Mouse (Mus musculus) lung, postnatal 0 days (tissue): ENCODE results near the gene Fam89b. TPM values are rescaled to one million over a fixed set of nuclear protein-coding genes. Genes with fewer than 3 reads are reported as not detected.

Source experiments
- ATAC-seq: fragments of 200-750 bp; cut with Nextera tagmentation; 2 replicates; pipeline ENCODE4 v1.8.0; 2017; ENCODE audit warnings: moderate library complexity
- DNase-seq: peaks from one replicate; pipeline ENCODE4 v3.0.0-alpha.2; 2016; ENCODE audit warnings: low spot score
- H3K27ac ChIP-seq: fragments of 300-500 bp; sonication (generic); 2 replicates; pipeline ENCODE4 v1.5.1; 2014; ENCODE audit warnings: antibody characterized with exemption, mild to moderate bottlenecking, low read length, mixed read lengths
- H3K27me3 ChIP-seq: fragments of 300-500 bp; sonication (generic); replicated peaks from 2 replicates; pipeline ENCODE4 v1.6.1; 2014; ENCODE audit warnings: low read length, mixed read lengths; ENCODE audit not compliant: insufficient read depth
- H3K36me3 ChIP-seq: fragments of 300-500 bp; sonication (generic); 2 replicates; pipeline ENCODE4 v1.6.1; 2014; ENCODE audit warnings: low read length, mixed read lengths; ENCODE audit not compliant: insufficient read depth
- H3K4me1 ChIP-seq: fragments of 300-500 bp; sonication (generic); 2 replicates; pipeline ENCODE4 v1.6.1; 2014; ENCODE audit warnings: antibody characterized with exemption, low read depth, low read length, mixed read lengths; ENCODE audit not compliant: insufficient read depth
- H3K4me2 ChIP-seq: fragments of 300-500 bp; sonication (generic); replicated peaks from 2 replicates; pipeline ENCODE4 v1.6.1; 2014; ENCODE audit warnings: low read depth, mild to moderate bottlenecking, low read length, moderate library complexity, mixed read lengths
- H3K4me3 ChIP-seq: fragments of 300-500 bp; sonication (generic); 2 replicates; pipeline ENCODE4 v1.5.1; 2014; ENCODE audit warnings: low read depth, low read length
- H3K9ac ChIP-seq: fragments of 300-500 bp; sonication (generic); replicated peaks from 2 replicates; pipeline ENCODE4 v1.6.1; 2014; ENCODE audit warnings: low read depth, mild to moderate bottlenecking
- H3K9me3 ChIP-seq: fragments of 300-500 bp; sonication (generic); 2 replicates; pipeline ENCODE4 v1.6.1; 2016; ENCODE audit warnings: low read length, mixed read lengths
- CTCF ChIP-seq: IDR thresholded peaks from 2 replicates; pipeline ENCODE4 v1.5.1; 2016; ENCODE audit warnings: antibody characterized with exemption, mild to moderate bottlenecking
- EP300 ChIP-seq: IDR thresholded peaks from 2 replicates; pipeline ENCODE4 v1.6.1; 2016; ENCODE audit warnings: antibody characterized with exemption, mild to moderate bottlenecking, control low read depth
- WGBS: fragments of 180-500 bp; shearing (Covaris S2); extraction: QIAGEN DNeasy Blood & Tissue Kit; methylation state at CpG from one replicate; pipeline ENCODE4 v1.1.7; 2014; 5-methylcytosine and 5-hydroxymethylcytosine counted together
- polyA plus RNA-seq: library from polyadenylated mRNA; unstranded; fragments of >200 nt; fragmentation: Nextera tagmentation; extraction: Ambion mirVana; gene quantifications from 2 replicates; pipeline ENCODE4 v1.2.1, GENCODE M21; 2015

Gene Fam89b
- polyA plus RNA-seq, 1 experiment from 2014 or later, result 126 TPM

DNA sequence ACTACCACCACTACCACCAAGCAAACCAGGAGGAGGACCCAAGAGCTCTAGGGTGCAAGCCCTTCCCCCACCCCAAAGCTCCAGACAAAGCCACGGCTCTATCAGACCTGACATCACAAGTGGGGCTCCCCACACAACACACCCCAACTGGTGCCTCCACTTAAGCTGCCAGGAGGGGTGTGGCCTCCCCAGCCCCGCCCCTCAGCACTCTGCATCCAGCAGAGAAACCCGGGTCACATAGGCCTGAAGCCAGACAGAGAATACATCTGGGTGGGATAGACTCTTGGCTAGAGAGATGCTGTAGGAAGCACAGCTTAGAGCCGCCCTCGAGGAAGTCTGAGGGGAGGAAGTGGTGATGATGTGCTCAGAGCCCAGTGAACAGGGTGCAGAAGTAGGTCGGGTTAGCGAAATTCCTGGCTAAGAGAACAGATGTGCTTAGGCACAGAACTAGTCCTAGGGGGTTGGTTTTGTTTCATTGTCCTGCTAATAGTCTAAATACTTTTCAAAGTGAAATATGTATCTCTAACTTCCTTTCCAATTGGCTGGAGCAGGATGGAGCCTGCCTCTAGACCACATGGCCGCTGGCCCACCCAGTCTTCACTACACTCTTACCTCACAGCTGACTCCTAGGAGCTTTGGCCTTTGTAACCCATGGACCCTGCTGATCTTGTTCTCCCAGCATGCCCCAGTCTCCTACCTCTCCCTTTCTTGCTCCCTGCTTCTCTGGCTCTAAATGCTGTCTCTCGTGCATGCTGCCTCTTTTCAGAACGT lies 24.5 kb downstream of the Fam89b start:
- H3K27me3 ChIP-seq, result no peaks in the 10 kb centered on the region
- no peak overlapping the region for H3K4me2 ChIP-seq
- no peak overlapping the region for H3K9ac ChIP-seq
- TF ChIP-seq CTCF, result no peak
- TF ChIP-seq EP300, result no peak
- DNase-seq, result peak; percentile 64
- peaks cover 35% of the 10 kb centered on the region for H3K36me3 ChIP-seq
- no peaks in the 10 kb centered on the region for H3K9me3 ChIP-seq
- peak; percentile 71 for ATAC-seq
- peaks cover 6% of the 10 kb centered on the region; the same call in 1 of the 2 replicates for H3K4me1 ChIP-seq
- 31% methylated on average over 10 of the region's 10 CpGs for WGBS
- 0 out of 2 replicates have a peak overlapping the region, but pooled peaks have one; percentile 26 for H3K27ac ChIP-seq
- no peak overlapping the region for H3K4me3 ChIP-seq

DNA sequence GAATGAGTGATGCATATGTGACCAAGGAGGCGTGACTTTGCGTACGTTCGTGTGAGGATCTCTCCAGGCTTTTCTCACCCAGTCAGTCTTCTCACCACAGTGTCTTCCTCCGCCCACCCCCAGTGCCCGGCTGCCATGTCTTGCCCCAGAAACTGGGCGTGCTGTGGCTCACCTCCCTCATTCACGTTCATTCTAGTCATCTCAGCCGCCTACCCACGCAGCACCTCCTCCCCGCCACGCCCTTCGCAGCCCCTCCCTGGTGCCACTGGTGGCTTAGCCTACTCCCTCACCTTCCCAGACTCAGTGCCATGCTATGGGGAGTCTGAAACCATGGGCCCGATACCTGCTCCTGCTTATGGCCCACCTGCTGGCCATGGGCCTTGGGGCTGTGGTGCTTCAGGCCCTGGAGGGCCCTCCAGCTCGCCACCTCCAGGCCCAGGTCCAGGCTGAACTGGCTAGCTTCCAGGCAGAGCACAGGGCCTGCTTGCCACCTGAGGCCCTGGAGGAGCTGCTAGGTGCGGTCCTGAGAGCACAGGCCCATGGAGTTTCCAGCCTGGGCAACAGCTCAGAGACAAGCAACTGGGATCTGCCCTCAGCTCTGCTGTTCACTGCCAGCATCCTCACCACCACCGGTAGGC lies 25.2 kb downstream of the Fam89b start, which contains the start of gene Kcnk7:
TSS of gene Kcnk7 (plus strand) at position 205 of the 638 bp plus-strand sequence.
- no peak within 1 kb of the TSS for H3K9ac ChIP-seq
- 0 out of 2 replicates have a peak within 1 kb of the TSS, but pooled peaks have one; percentile 26 for H3K27ac ChIP-seq
- no peak for TF ChIP-seq CTCF
- TF ChIP-seq EP300, result no peak
- peaks cover 6% of the 10 kb centered on the region; the same call in 1 of the 2 replicates for H3K4me1 ChIP-seq
- peaks cover 38% of the 10 kb centered on the region for H3K36me3 ChIP-seq
- DNase-seq (no peak), ATAC-seq (peak; percentile 56)
- WGBS, result 56% methylated on average over 17 of the region's 17 CpGs
- no peak within 1 kb of the TSS for H3K4me2 ChIP-seq
- no peak within 1 kb of the TSS for H3K4me3 ChIP-seq
- H3K9me3 ChIP-seq, result no peaks in the 10 kb centered on the region
- no peaks in the 10 kb centered on the region for H3K27me3 ChIP-seq

DNA sequence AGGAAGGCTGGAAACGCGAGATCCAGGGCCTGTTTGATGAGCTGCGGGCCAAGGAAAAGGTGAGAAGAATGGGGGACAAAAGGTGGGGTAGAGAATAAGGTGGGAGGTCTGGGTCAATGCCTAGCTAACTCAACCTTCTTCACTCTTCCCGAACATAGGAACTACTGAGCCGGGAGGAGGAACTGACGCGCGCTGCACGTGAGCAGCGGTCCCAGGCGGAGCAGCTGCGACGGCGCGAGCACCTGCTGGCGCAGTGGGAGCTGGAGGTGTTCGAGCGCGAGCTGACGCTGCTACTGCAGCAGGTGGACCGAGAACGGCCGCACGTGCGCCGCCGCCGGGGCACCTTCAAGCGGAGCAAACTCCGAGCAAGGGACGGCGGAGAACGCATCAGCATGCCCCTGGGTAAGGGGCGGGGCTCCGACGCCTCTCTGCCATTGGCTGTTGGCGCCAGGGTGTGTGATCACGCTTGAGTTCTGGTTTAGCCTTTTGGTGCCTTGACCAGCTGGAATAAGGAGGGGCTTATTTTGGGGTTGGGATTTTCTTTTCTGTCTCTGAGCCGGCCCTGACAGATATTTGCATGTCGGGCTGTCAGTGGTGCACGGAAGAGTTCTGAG lies 33.5 kb downstream of the Fam89b start:
- TF ChIP-seq EP300 (no peak), CTCF (no peak)
- DNase-seq (no peak), ATAC-seq (no peak)
- H3K27me3 ChIP-seq, result no peaks in the 10 kb centered on the region
- 46% methylated on average over 41 of the region's 41 CpGs for WGBS
- H3K27ac ChIP-seq, result no peak overlapping the region
- peaks cover 10% of the 10 kb centered on the region for H3K4me1 ChIP-seq
- no peak overlapping the region for H3K4me3 ChIP-seq
- no peak overlapping the region for H3K4me2 ChIP-seq
- no peaks in the 10 kb centered on the region for H3K9me3 ChIP-seq
- H3K9ac ChIP-seq, result no peak overlapping the region
- H3K36me3 ChIP-seq, result peaks cover 74% of the 10 kb centered on the region

DNA sequence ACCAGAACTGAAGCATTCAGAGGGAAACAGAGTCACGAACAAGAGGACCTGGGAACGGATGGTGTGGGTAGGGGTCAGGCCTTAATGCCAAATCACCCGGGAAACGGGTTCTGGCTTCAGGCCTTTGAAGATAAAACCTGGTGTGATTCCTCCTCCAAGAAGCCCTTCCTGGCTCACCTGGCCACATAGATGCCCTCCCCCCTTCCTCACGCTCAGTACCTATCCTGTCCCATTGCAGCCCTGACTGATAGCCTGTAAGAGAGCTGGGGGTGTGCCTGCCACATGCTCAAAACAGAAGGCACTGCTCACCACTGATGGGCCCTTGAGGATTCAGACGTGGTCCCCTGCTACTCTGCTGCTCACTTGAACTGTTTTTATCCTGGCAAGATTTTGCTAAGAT lies 35.7 kb downstream of the Fam89b start:
- Histone ChIP-seq H3K36me3 (peaks cover 55% of the 10 kb centered on the region), H3K4me1 (peaks cover 19% of the 10 kb centered on the region), H3K9ac (0 out of 2 replicates have a peak overlapping the region, but pooled peaks have one; percentile 76), H3K4me2 (peak overlapping the region; percentile 99), H3K9me3 (no peaks in the 10 kb centered on the region), H3K27me3 (no peaks in the 10 kb centered on the region), H3K4me3 (no peak overlapping the region), H3K27ac (no peak overlapping the region)
- no peak for DNase-seq
- no peak for ATAC-seq
- 78% methylated on average over 6 of the region's 6 CpGs for WGBS
- TF ChIP-seq CTCF, result no peak
- TF ChIP-seq EP300, result no peak

DNA sequence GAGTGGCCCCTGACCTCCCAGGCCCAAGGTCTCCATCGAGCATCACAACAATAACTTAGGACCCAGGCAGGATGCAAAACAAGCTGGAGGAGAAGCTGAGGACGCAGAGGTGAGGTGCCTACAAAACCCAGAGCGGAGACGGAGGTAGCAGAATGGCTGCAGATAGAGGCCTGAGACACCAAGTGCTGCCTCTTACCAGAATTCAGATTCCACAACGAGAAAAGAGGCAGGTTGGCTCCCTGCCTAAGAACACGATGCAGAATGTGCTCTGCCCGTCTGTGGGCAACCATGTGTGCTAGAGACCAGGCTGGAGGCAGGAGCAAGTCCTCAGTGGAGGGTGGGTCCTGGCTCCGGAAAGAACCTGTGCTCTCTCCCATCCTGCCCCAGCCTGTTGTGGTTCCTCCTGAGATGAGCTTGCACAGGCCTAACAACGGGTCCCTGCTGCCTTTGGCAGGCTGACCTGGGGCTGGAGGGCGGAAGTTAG lies 36.5 kb downstream of the Fam89b start:
- Histone ChIP-seq H3K4me1 (peaks cover 21% of the 10 kb centered on the region), H3K4me2 (peak overlapping the region; percentile 99), H3K9me3 (no peaks in the 10 kb centered on the region), H3K9ac (peak overlapping the region; percentile 76; the same call in 1 of the 2 replicates), H3K4me3 (peak overlapping the region; percentile 70; the same call in 1 of the 2 replicates), H3K27me3 (no peaks in the 10 kb centered on the region), H3K27ac (peak overlapping the region; percentile 97), H3K36me3 (peaks cover 47% of the 10 kb centered on the region)
- 47% methylated on average over 10 of the region's 10 CpGs for WGBS
- TF ChIP-seq CTCF, result no peak
- no peak for TF ChIP-seq EP300
- DNase-seq, result no peak
- no peak for ATAC-seq
